Mouse (Mus musculus): ENCODE results near the gene Rbm34.

DNA sequence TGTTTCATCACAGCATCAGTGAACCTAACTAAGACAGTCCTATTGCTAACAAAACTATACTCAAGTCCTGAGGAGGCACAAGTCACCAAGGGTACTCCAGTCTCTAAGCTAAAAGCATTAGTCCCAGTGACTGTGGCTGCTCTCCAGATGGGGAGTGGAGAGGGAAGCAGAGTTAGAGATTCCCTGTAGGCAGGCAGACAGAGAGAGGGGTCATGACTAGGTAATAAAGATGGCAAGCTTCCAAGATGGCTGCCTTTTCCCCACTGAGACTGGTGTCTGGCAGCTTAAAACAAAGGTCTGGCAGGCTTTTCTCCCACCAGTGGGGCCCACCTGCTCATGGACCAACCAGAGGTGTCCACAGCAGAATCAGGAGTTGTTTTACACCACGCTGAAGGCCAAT lies 23.6 kb upstream of the Rbm34 start:
- TF ChIP-seq GATA1 (IDR thresholded peaks at IDR 0.05; ENCODE audit: borderline replicate concordance, low read length) = no peak
- no peak for TF ChIP-seq FLI1 (IDR thresholded peaks at IDR 0.05; ENCODE audit: low read length)
